Mouse (Mus musculus): ENCODE data around the gene Megf6.

Gene Megf6

DNA sequence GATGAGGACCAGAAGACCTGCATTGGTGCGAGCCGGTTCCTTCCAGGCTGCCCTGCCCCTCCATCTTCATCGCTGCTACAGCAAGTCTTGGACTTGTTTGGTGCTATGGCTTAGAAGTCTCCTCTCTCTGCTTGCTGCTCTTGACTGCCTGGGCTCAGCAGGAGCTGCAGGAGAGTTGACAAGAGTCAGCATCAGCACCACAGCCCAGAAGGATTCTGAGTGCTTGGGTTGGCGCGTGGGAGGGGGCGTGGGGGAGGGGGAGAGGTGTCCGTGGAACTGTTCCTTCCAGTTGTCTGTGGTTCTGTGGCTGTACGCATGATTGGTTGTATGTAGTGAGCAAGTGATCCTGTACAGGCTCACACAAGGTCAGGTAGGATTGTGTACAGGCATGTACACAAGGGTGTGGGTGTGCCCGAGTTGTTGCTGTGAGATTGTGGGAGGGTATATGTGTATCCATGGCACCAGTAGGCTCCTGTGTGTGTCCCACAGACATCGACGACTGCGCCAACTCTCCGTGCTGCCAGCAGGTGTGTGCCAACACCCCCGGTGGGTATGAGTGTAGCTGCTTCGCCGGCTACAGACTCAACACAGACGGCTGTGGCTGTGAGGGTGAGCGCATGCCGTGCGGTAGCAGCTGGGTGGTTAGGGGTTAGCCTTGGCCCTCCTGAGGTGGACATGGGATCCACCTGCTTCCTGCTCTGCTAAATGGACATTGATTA lies 82.2 kb downstream of the Megf6 start:
- no peak for DNase-seq (ENCODE audit: low spot score)

DNA sequence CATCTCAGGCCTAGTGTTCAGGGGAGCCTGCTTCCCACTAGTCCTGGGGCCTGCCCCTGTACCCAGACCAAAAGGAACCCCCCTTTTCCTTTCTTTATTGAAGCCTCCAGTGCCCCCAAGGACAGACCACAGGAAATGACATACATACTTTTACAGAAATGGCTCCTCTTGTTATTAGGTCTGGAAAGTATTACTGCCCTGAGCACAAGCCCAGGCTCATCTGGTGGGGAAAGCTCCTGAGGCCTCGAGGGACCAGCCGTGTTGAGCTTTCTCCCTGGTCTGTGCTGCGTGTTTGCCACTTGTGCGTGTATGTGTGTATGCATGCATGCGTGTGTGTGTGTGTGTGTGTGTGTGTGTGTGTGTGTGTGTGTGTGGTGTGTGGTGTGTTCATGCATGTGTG lies 90.2 kb downstream of the Megf6 start:
- no peak for DNase-seq (ENCODE audit: low spot score)

DNA sequence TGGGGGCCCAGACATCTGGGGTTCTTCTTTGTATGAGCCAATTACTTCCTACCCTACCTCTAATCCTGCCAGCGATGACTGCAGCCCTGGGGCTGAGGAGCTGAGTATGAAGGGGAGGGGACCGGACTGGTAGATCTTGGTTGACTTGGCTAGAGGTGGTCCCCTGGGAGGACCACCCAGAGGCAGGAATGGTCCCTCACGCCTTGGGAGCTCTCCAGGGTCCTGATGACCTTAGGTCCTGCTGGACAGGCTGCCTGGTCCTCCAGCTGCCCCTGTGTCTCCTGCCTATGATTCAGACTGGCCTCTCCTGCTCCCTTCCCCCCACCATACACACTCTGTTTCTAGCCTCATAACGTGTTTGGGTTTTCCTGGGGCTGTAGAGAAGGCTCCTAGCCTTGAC lies 91.5 kb downstream of the Megf6 start:
- DNase-seq (ENCODE audit: low spot score) = peak; percentile 50

DNA sequence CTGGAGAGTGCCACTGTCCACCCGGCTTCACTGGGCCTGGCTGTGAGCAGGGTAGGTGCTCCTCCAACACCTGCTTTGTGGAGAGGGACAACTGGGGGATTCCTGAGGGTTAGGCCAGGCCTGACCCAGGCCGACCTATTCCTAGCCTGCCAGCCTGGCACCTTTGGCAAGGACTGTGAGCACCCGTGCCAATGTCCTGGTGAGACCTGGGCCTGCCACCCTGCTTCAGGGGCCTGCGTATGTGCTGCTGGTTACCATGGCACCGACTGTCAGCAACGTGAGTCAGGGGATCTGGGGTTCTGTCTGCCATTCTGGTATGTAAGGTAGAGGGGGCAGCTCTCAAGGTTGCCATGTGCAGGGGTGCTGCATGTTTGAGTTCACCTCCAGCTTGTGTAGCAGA lies 97.0 kb downstream of the Megf6 start:
- DNase-seq (ENCODE audit: low spot score) = no peak

DNA sequence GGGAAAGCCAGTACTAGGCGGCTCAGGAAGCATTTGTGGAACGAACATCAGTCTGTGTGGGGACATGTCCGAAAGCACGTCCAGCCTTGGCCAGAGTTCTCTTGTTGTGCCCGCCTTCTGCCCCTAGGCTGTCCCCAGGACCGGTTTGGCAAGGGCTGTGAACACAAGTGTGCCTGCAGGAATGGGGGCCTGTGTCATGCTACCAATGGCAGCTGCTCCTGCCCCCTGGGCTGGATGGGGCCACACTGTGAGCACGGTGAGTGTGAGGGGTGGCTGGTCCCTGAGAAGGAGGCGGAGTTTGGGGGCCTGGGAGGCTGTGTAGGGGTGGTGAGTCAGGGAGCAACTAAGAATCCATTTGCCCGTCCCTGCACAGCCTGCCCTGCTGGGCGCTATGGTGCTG lies 99.0 kb downstream of the Megf6 start:
- no peak for DNase-seq (ENCODE audit: low spot score)

GRCm38 (mm10) chr4:154273000-154273399 lies 102.5 kb downstream of the Megf6 start:
- peak; percentile 87 for DNase-seq (ENCODE audit: low spot score)

- no peak for DNase-seq (ENCODE audit: low spot score)
Observed at GRCm38 (mm10) chr4:154279481-154279880, 109.0 kb downstream of the Megf6 start.

DNA sequence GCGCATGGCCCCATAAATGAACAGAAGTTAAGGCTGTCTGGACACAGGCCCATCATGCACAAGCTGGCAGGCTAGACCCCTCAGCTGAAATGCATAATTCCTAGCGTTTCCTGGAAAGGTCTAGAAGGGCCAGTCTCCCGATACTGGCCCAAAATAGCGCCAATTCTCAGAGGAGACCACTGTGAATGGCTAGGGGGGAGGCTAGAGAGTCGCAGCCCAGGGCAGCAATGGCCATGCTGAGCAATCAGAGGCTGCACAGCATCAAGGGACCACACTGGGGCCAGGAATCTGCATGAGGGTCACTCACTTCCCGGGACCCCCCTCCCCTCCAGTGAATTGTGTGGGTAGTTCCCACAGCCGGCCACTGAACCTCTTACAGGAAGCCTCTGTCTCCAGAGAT lies 113.1 kb downstream of the Megf6 start:
- DNase-seq (ENCODE audit: low spot score) = no peak

DNA sequence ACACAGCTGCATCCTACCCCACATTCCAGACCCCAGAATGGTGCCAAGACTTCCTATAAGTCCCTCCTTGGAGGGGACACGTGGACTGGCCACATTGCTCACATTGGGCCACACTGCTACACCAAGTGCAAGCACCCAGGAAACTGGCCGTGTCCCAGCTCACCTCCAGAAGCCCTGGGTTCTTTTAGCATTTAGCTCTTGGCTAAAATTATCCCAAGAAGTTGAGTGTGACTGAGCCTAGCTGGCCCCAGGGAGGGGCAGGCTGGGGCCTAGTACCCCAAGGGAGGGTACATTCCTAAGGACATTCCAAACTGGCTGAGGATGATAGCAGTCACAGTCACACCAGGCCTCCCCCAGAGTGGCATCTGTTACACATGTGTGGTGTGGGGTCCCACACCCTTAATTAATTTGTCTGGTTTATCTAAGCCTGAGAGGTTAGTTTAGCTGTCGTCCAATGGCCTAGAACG lies 123.2 kb downstream of the Megf6 start:
- DNase-seq (ENCODE audit: low spot score) = peak; percentile 43

- peak; percentile 36 for DNase-seq (ENCODE audit: low spot score)
Observed at GRCm38 (mm10) chr4:154294262-154294731, 123.8 kb downstream of the Megf6 start.

DNA sequence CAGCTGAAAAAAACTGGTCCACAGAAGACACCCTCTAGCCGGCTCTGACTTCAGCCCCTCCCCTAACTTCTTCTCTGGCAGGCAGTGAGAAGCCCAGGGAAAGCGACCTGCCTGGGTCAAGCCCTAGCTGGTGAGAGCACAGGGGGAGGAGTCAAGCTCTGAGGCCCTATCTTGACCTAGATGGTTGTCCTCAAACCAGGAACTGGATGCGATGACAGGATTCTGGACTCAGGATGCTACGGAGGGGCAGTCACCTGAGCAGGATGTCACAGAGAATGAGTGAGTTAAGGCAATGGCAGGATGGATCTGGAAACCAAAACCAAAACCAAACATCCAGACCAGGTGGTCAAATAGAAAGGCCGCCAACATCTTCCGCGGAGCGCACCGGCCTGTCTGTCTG lies 127.2 kb downstream of the Megf6 start:
- DNase-seq (ENCODE audit: low spot score) = peak; percentile 75

GRCm38 (mm10) chr4:154299541-154300271 lies 129.2 kb downstream of the Megf6 start:
- DNase-seq (ENCODE audit: low spot score) = peak; percentile 47

- peak; percentile 83 for DNase-seq (ENCODE audit: low spot score)
Observed at GRCm38 (mm10) chr4:154301466-154301881, 130.9 kb downstream of the Megf6 start, which contains the start of gene Arhgef16. Arhgef16 (minus strand) TSS chr4:154301676.

DNA sequence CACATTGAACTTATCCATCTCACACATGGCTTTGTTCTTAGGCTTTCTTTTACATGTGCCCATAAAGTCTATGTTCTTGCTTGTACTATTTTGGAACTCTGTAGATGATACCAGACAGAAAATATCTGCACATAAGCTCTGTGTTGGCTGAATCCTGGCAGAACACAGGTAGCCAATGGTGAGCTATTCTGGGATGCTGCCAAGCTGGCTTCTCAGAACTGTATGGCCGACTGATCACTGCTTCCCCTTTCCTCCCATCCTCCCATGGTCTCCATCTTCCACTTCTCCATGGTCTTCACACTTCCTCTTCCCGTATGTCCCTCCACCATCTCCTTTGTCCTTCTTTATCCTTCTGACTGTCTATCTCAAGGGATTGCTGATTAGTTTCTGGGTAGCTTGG lies 138.6 kb downstream of the Megf6 start:
- no peak for DNase-seq (ENCODE audit: low spot score)

GRCm38 (mm10) chr4:154310576-154311262 lies 140.2 kb downstream of the Megf6 start:
- DNase-seq (ENCODE audit: low spot score) = no peak

GRCm38 (mm10) chr4:154312143-154312812 lies 141.7 kb downstream of the Megf6 start:
- no peak for DNase-seq (ENCODE audit: low spot score)

DNA sequence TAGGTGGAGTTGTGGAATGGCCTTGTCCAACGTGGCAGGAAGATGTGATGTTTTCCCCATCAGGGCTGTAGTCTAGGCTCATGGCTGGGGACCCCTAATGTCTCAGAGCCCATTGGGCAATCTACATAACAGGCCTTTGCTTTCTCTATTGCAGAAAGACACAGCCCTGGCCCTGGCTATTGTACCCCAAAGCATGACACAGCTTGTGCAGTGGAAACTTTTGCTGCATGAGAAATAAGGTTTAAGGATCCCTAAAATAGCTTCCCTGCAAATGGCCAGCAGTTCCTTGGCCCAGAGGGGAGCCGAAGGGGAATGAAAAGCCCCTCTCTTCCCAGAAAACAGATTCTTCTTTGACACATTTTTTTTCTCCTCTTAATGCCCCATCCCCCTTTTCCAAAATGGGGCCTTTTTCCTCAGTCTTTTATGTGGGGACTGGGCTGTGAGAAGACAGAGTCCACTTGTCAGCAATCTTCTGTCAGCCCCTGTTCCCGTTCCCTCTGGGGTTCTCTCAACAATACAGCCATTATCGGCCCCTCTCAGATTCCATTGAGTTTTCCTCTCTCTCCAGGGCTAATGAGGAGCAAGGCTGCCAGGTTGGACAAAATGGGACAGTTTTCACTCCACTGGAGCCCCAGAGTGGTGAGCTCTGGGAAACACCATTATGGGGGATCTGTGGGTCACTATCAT lies 142.5 kb downstream of the Megf6 start:
- no peak for DNase-seq (ENCODE audit: low spot score)

- no peak for DNase-seq (ENCODE audit: low spot score)
Observed at GRCm38 (mm10) chr4:154313622-154313967, 143.1 kb downstream of the Megf6 start.

All from embryo, embryonic 10.5 days (tissue).